Mouse (Mus musculus): ENCODE measurements around the gene Gpr25.

The Gpr25 gene

GRCm38 (mm10) chr1:136232986-136233790 is 27.5 kb downstream of the Gpr25 start:
- DNase-seq (ENCODE audit: low spot score): no peak

GRCm38 (mm10) chr1:136232285-136232926 is 28.3 kb downstream of the Gpr25 start:
- DNase-seq (ENCODE audit: low spot score): no peak

- DNase-seq (ENCODE audit: low spot score): no peak
Measured at GRCm38 (mm10) chr1:136231596-136231995, 29.1 kb downstream of the Gpr25 start.

DNA sequence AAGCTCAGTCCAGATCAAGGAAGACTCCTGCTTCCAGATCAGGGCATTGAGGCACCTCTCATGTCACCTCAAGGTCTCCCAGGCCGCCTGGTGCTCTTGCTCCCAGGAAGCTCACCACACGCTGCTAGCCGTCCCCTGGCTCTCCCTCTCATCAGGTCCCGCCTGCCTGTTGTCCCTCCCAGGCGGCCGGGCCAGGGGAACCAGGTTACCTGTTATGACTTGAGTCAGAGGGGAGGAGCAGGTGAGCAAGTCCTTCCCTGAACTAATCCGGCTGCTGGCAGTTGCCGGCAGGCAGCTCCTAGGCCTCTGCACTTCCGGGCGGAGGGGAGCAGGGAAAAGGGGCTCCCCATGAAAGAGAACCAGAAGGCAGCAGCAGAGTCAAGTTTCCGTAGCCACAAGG is 30.5 kb downstream of the Gpr25 start:
- no peak for DNase-seq (ENCODE audit: low spot score)

- DNase-seq (ENCODE audit: low spot score): no peak
Measured at GRCm38 (mm10) chr1:136229040-136229373, 31.7 kb downstream of the Gpr25 start.

DNA sequence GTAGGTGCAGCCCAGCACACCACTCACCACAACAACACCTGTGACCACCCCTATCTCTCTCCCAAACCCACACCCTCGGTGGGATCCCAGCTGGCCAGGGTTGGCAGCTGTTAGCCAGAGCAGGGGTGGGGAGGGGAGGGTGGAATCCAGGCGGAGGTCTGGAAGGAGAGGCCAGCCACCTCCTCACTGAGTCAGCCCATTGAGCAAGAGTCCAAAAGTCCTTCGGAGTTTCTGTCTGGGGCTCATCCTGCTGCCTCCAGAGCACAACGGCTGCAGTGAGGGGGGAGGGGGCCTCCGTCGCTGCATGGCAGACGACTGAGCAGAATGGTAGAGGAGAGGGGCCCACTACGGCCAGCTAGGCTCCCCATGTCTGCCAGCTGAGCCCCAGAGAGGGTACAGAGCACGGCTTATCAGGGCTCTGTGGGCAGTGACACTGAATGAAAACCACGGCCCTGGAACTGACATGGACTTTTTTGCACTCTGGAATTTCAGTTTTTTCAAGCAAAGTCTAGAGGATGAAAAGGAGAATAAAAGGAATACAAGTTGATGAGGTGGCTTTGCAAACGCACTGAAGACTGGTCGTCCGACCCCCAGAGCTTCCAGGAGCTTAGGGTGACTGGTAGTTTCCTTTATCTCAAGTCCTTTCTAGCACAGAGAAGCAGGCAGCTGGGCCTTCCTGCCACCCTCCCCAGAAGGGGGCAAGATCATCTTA is 32.2 kb downstream of the Gpr25 start:
- no peak for DNase-seq (ENCODE audit: low spot score)

GRCm38 (mm10) chr1:136227870-136228269 is 32.8 kb downstream of the Gpr25 start:
- no peak for DNase-seq (ENCODE audit: low spot score)

DNA sequence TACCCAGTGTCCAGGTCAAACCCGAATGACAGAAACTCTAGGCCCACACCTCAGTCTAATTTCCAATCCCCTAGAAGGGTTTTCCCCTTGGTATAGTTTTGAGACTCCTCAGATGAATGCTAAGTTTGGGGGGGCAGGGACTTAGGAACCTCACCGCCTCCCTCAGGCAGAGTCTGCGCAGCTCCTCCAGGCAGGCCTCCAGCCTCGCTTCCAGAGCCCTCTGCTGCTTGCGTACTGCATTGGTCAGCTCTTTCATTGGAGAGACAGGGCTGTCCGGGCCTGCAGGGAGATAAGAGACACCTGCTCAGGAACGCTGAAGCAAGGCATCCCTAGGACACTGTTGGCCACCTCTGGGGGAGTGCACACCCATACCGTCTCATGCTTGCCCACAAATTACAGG is 34.0 kb downstream of the Gpr25 start:
- no peak for DNase-seq (ENCODE audit: low spot score)

DNA sequence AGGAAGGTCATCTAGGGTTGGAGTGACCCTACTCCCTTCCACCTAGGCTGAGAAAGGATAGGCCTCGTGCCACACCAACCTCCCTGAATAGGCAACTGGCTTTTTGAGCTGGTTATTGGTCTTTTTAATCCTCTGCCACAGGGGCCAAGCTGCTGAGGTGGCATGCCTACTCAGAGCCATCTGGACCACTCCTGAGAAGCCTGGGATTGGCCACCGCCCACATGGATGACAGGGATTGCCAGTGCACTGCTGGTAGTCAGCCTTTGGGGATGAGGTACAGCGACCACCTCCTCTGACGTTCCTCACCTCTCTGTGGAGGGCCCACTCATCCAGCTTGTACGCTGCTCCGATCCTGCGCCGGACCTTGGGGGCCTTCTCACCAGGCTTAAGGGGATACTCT is 34.8 kb downstream of the Gpr25 start:
- DNase-seq (ENCODE audit: low spot score): no peak

- no peak for DNase-seq (ENCODE audit: low spot score)
Measured at GRCm38 (mm10) chr1:136223758-136224342, 36.8 kb downstream of the Gpr25 start.

GRCm38 (mm10) chr1:136222386-136222785 is 38.3 kb downstream of the Gpr25 start:
- no peak for DNase-seq (ENCODE audit: low spot score)

DNA sequence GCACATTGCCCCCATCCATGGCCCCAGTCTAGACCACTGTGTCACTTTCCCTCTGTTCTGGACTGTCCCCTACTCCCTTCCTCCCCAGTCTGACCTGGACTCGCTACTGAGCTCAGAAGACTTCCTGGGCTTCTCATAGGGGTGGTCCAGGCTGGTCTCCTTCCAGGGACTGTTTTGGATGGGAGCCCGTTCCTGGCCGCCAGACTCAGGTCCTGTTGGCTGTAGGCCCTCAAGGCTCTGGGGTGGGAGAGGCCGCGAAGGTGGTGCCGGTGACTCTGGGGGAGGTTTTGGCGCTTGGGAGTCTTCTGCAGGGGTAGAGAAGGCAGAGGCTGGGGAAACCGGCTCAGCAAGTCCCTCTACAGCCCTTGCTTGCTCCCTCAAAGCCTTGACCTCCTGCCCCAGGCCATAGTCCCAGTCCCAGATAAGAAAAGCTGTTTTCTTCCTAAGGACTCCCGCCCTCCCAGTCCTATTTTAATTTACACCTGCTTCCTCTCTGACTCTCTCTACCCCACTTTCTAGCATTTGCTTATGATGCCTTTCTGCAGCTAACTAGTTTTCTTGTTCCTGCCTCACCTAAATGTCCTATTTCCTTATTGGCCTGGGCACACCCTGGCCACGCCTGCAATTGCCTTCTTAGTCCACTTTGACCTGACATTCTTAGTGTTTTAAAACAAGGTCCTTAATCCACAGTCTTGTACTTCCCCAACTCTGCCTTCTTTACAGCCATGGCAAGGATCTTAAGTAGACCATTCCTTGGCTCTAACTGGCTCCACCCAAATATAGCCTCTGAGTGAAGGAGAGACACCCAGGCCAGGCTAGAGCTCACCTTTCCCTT is 40.4 kb downstream of the Gpr25 start:
- DNase-seq (ENCODE audit: low spot score): peak; percentile 19

DNA sequence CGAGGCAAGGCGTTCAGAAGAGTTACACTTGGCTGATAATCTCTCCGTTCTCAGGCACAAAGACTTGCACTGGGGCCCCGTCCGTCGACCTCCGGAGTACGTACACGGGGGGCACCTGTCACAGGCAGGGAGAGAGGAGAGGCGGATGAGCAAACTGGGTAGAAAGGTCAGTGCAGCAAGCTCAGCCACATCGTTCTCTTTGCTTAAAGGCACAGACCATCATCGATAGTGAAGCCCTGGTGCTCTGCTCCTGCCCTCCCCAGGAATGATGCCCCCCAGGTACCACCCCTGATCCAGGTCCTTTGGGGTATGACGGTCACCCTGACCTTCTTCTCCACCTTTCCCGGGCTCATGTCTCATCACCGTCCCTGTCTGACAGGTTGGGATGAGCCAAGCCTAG is 46.4 kb downstream of the Gpr25 start:
- DNase-seq (ENCODE audit: low spot score): no peak

DNA sequence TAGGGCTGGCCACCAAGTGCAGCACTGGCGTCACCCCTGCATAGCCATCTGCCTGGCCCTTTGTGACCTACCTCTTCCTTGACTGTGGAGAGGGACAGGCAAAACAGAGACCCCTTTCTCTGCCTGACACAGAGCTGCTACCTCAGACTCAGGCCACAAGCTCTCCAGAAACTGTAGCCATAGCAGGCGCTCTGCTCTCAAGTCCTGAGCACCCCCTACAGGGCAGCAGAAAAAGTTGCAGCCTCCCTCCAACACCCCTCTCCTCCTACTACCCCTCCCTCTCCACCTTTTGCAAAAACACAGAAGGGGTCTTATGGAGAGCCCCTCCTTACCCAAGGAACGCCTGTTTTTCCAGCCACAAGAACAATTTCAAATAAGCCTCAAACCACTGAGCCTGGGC is 47.9 kb downstream of the Gpr25 start, which contains the start of gene Mroh3:
Gene Mroh3, minus strand, starts transcription at position 26 of the 400 bp plus-strand sequence.
- no peak for DNase-seq (ENCODE audit: low spot score)

All from ovary, adult 18-20 months (tissue).